Mouse (Mus musculus) limb, embryonic 15.5 days (tissue): ENCODE results near the gene Galnt2. TPM values are rescaled to one million over a fixed set of nuclear protein-coding genes. Genes with fewer than 3 reads are reported as not detected.

Experiments
- ATAC-seq: fragments of 200-750 bp; cut with Nextera tagmentation; 2 replicates; pipeline ENCODE4 v1.8.0; 2017; ENCODE audit warnings: low read depth, moderate TSS enrichment; ENCODE audit not compliant: insufficient number of reproducible peaks, low FRiP score, low TSS enrichment
- H3K27ac ChIP-seq: fragments of 300-500 bp; sonication (generic); 2 replicates; pipeline ENCODE4 v1.5.1; 2015; ENCODE audit warnings: moderate library complexity, mild to moderate bottlenecking, inconsistent platforms
- H3K27me3 ChIP-seq: fragments of 300-500 bp; sonication (generic); 2 replicates; pipeline ENCODE4 v1.6.1; 2015; ENCODE audit warnings: inconsistent platforms
- H3K36me3 ChIP-seq: fragments of 300-500 bp; sonication (generic); 2 replicates; pipeline ENCODE4 v1.6.1; 2015; ENCODE audit warnings: inconsistent platforms
- H3K4me1 ChIP-seq: fragments of 300-500 bp; sonication (generic); 2 replicates; pipeline ENCODE4 v1.6.1; 2015; ENCODE audit warnings: inconsistent platforms
- H3K4me2 ChIP-seq: fragments of 300-500 bp; sonication (generic); 2 replicates; pipeline ENCODE4 v1.6.1; 2015; ENCODE audit warnings: mild to moderate bottlenecking, inconsistent platforms
- H3K4me3 ChIP-seq: fragments of 300-500 bp; sonication (generic); 2 replicates; pipeline ENCODE4 v1.5.1; 2015; ENCODE audit warnings: mild to moderate bottlenecking, inconsistent platforms
- H3K9ac ChIP-seq: fragments of 300-500 bp; sonication (generic); 2 replicates; pipeline ENCODE4 v1.6.1; 2015; ENCODE audit warnings: inconsistent platforms
- H3K9me3 ChIP-seq: fragments of 300-500 bp; sonication (generic); 2 replicates; pipeline ENCODE4 v1.6.1; 2016; ENCODE audit warnings: inconsistent platforms
- WGBS: fragments of 180-500 bp; shearing (Covaris S2); methylation state at CpG from one replicate; pipeline ENCODE4 v1.1.7; 2015; 5-methylcytosine and 5-hydroxymethylcytosine counted together
- polyA plus RNA-seq: library from polyadenylated mRNA; unstranded; fragments of >200 nt; fragmentation: Nextera tagmentation; extraction: Ambion mirVana; gene quantifications from 2 replicates; pipeline ENCODE4 v1.2.1, GENCODE M21; 2015

The Galnt2 gene
- polyA plus RNA-seq, 1 experiment from 2014 or later = 53.1 TPM

- WGBS = 53% methylated on average over 8 of the region's 8 CpGs
- Histone ChIP-seq H3K9me3 (no peaks in the 10 kb centered on the region), H3K9ac (no peak overlapping the region), H3K4me3 (no peak overlapping the region), H3K4me1 (peaks cover 41% of the 10 kb centered on the region), H3K36me3 (peaks cover 4% of the 10 kb centered on the region; the same call in 1 of the 2 replicates), H3K4me2 (no peak overlapping the region), H3K27ac (no peak overlapping the region), H3K27me3 (no peaks in the 10 kb centered on the region)
- no peak for ATAC-seq
Observed at GRCm38 (mm10) chr8:124317191-124317682, 86.0 kb downstream of the Galnt2 start.

- Histone ChIP-seq H3K9me3 (no peaks in the 10 kb centered on the region), H3K36me3 (peaks cover 10% of the 10 kb centered on the region), H3K27ac (no peak overlapping the region), H3K27me3 (no peaks in the 10 kb centered on the region), H3K9ac (no peak overlapping the region), H3K4me2 (no peak overlapping the region), H3K4me3 (no peak overlapping the region), H3K4me1 (peaks cover 41% of the 10 kb centered on the region)
- ATAC-seq = no peak
- WGBS = 80% methylated on average over 6 of the region's 6 CpGs
Observed at GRCm38 (mm10) chr8:124317821-124318220, 86.6 kb downstream of the Galnt2 start.

- Histone ChIP-seq H3K4me3 (no peak overlapping the region), H3K9ac (no peak overlapping the region), H3K27ac (no peak overlapping the region), H3K4me1 (peaks cover 42% of the 10 kb centered on the region), H3K9me3 (no peaks in the 10 kb centered on the region), H3K4me2 (no peak overlapping the region), H3K36me3 (peaks cover 19% of the 10 kb centered on the region), H3K27me3 (no peaks in the 10 kb centered on the region)
- WGBS = 70% methylated on average over 11 of the region's 11 CpGs
- 0 out of 2 replicates have a peak, but pooled peaks have one; percentile 30 for ATAC-seq
Observed at GRCm38 (mm10) chr8:124318612-124319315, 87.6 kb downstream of the Galnt2 start.

GRCm38 (mm10) chr8:124319316-124319652 is 88.1 kb downstream of the Galnt2 start:
- no peak for ATAC-seq
- peaks cover 25% of the 10 kb centered on the region for H3K36me3 ChIP-seq
- WGBS = 85% methylated on average over 4 of the region's 4 CpGs
- no peak overlapping the region for H3K4me3 ChIP-seq
- H3K4me2 ChIP-seq = no peak overlapping the region
- H3K4me1 ChIP-seq = peaks cover 39% of the 10 kb centered on the region
- no peaks in the 10 kb centered on the region for H3K9me3 ChIP-seq
- H3K27me3 ChIP-seq = no peaks in the 10 kb centered on the region
- no peak overlapping the region for H3K9ac ChIP-seq
- no peak overlapping the region for H3K27ac ChIP-seq

- Histone ChIP-seq H3K9me3 (no peaks in the 10 kb centered on the region), H3K27me3 (no peaks in the 10 kb centered on the region), H3K9ac (no peak overlapping the region), H3K4me2 (no peak overlapping the region), H3K27ac (no peak overlapping the region), H3K4me3 (no peak overlapping the region), H3K36me3 (peaks cover 44% of the 10 kb centered on the region), H3K4me1 (peaks cover 24% of the 10 kb centered on the region)
- WGBS = 57% methylated on average over 12 of the region's 12 CpGs
- ATAC-seq = no peak
Observed at GRCm38 (mm10) chr8:124321227-124321840, 90.1 kb downstream of the Galnt2 start.

- H3K4me1 ChIP-seq = peaks cover 10% of the 10 kb centered on the region
- H3K4me3 ChIP-seq = no peak overlapping the region
- WGBS = 83% methylated on average over 14 of the region's 14 CpGs
- ATAC-seq = no peak
- H3K36me3 ChIP-seq = peaks cover 64% of the 10 kb centered on the region
- no peaks in the 10 kb centered on the region for H3K27me3 ChIP-seq
- H3K9ac ChIP-seq = no peak overlapping the region
- no peak overlapping the region for H3K4me2 ChIP-seq
- H3K9me3 ChIP-seq = no peaks in the 10 kb centered on the region
- H3K27ac ChIP-seq = no peak overlapping the region
Observed at GRCm38 (mm10) chr8:124323356-124323755, 92.2 kb downstream of the Galnt2 start.

- no peak overlapping the region for H3K9ac ChIP-seq
- peaks cover 87% of the 10 kb centered on the region for H3K36me3 ChIP-seq
- no peaks in the 10 kb centered on the region for H3K9me3 ChIP-seq
- ATAC-seq = no peak
- no peaks in the 10 kb centered on the region for H3K27me3 ChIP-seq
- H3K4me2 ChIP-seq = no peak overlapping the region
- 86% methylated on average over 7 of the region's 7 CpGs for WGBS
- no peak overlapping the region for H3K27ac ChIP-seq
- no peaks in the 10 kb centered on the region for H3K4me1 ChIP-seq
- H3K4me3 ChIP-seq = no peak overlapping the region
Observed at GRCm38 (mm10) chr8:124328259-124328658, 97.1 kb downstream of the Galnt2 start.

GRCm38 (mm10) chr8:124329690-124330089 is 98.5 kb downstream of the Galnt2 start:
- no peak for ATAC-seq
- Histone ChIP-seq H3K27me3 (no peaks in the 10 kb centered on the region), H3K36me3 (peaks cover 86% of the 10 kb centered on the region), H3K27ac (no peak overlapping the region), H3K9me3 (no peaks in the 10 kb centered on the region), H3K9ac (no peak overlapping the region), H3K4me3 (no peak overlapping the region), H3K4me2 (no peak overlapping the region), H3K4me1 (no peaks in the 10 kb centered on the region)
- WGBS = 80% methylated on average over 10 of the region's 10 CpGs

GRCm38 (mm10) chr8:124330433-124330832 is 99.2 kb downstream of the Galnt2 start:
- Histone ChIP-seq H3K9ac (no peak overlapping the region), H3K4me1 (no peaks in the 10 kb centered on the region), H3K27ac (no peak overlapping the region), H3K9me3 (no peaks in the 10 kb centered on the region), H3K36me3 (peaks cover 87% of the 10 kb centered on the region), H3K4me2 (no peak overlapping the region), H3K27me3 (no peaks in the 10 kb centered on the region), H3K4me3 (no peak overlapping the region)
- ATAC-seq = no peak
- WGBS = 81% methylated on average over 2 of the region's 3 CpGs

GRCm38 (mm10) chr8:124331094-124331493 is 99.9 kb downstream of the Galnt2 start:
- no peak overlapping the region for H3K27ac ChIP-seq
- no peak for ATAC-seq
- WGBS = 81% methylated on average over 3 of the region's 3 CpGs
- H3K36me3 ChIP-seq = peaks cover 87% of the 10 kb centered on the region
- no peaks in the 10 kb centered on the region for H3K9me3 ChIP-seq
- H3K4me3 ChIP-seq = no peak overlapping the region
- no peak overlapping the region for H3K4me2 ChIP-seq
- H3K4me1 ChIP-seq = no peaks in the 10 kb centered on the region
- H3K9ac ChIP-seq = no peak overlapping the region
- no peaks in the 10 kb centered on the region for H3K27me3 ChIP-seq

GRCm38 (mm10) chr8:124331706-124332105 is 100.5 kb downstream of the Galnt2 start:
- WGBS = 79% methylated on average over 11 of the region's 11 CpGs
- Histone ChIP-seq H3K4me2 (no peak overlapping the region), H3K36me3 (peaks cover 87% of the 10 kb centered on the region), H3K9me3 (no peaks in the 10 kb centered on the region), H3K9ac (no peak overlapping the region), H3K27ac (no peak overlapping the region), H3K27me3 (no peaks in the 10 kb centered on the region), H3K4me3 (no peak overlapping the region), H3K4me1 (no peaks in the 10 kb centered on the region)
- no peak for ATAC-seq

GRCm38 (mm10) chr8:124336302-124336701 is 105.1 kb downstream of the Galnt2 start:
- H3K27me3 ChIP-seq = no peaks in the 10 kb centered on the region
- H3K4me2 ChIP-seq = no peak overlapping the region
- H3K36me3 ChIP-seq = peaks cover 88% of the 10 kb centered on the region
- no peak for ATAC-seq
- WGBS = 87% methylated on average over 13 of the region's 13 CpGs
- H3K9me3 ChIP-seq = no peaks in the 10 kb centered on the region
- H3K4me3 ChIP-seq = no peak overlapping the region
- no peaks in the 10 kb centered on the region for H3K4me1 ChIP-seq
- no peak overlapping the region for H3K27ac ChIP-seq
- no peak overlapping the region for H3K9ac ChIP-seq
